Mouse (Mus musculus) small intestine, adult 2 months (tissue): ENCODE measurements around the gene Mtus2. TPM values are rescaled to one million over a fixed set of nuclear protein-coding genes. Genes with fewer than 3 reads are reported as not detected.

Experiments
- H3K27ac ChIP-seq: fragments of 200-500 bp; 2 replicates; pipeline ENCODE4 v1.5.1; 2012; ENCODE audit warnings: low read depth, low read length, control low read depth, inconsistent platforms; ENCODE audit not compliant: insufficient read depth
- H3K27me3 ChIP-seq: fragments of 200-500 bp; 2 replicates; pipeline ENCODE4 v1.6.1; 2012; ENCODE audit warnings: mild to moderate bottlenecking, moderate library complexity, low read length, inconsistent platforms; ENCODE audit not compliant: control insufficient read depth, insufficient read depth
- H3K36me3 ChIP-seq: fragments of 200-500 bp; 2 replicates; pipeline ENCODE4 v1.6.1; 2012; ENCODE audit warnings: mild to moderate bottlenecking, low read length, control low read depth, inconsistent platforms; ENCODE audit not compliant: control insufficient read depth, insufficient read depth
- H3K4me1 ChIP-seq: fragments of 200-500 bp; 2 replicates; pipeline ENCODE4 v1.6.1; 2012; ENCODE audit warnings: low read length, inconsistent platforms, mixed read lengths; ENCODE audit not compliant: control insufficient read depth, insufficient read depth, insufficient read length
- H3K4me3 ChIP-seq: fragments of 200-500 bp; 2 replicates; pipeline ENCODE4 v1.5.1; 2012; ENCODE audit warnings: low read depth, mild to moderate bottlenecking, control low read depth, inconsistent platforms, low read length, moderate library complexity
- CTCF ChIP-seq: fragments of 200-500 bp; IDR thresholded peaks from 2 replicates; pipeline ENCODE4 v1.5.1; 2012; ENCODE audit warnings: low read depth, mild to moderate bottlenecking, control low read depth, inconsistent platforms, low read length, moderate library complexity, mixed read lengths; ENCODE audit not compliant: insufficient replicate concordance, insufficient read length; ENCODE audit errors: extremely low read depth
- POLR2A ChIP-seq: fragments of 200-500 bp; IDR thresholded peaks from 2 replicates; pipeline ENCODE4 v1.6.1; 2012; ENCODE audit warnings: low read depth, mild to moderate bottlenecking, control low read depth, inconsistent platforms, low read length, moderate library complexity
- WGBS: fragments of 180-500 bp; shearing (Covaris S2); methylation state at CpG from one replicate; pipeline ENCODE4 v1.1.7; 2018; 5-methylcytosine and 5-hydroxymethylcytosine counted together
- polyA plus RNA-seq: library from polyadenylated mRNA; depleted of rRNA; stranded (reverse); fragments of >200 nt; gene quantifications from 2 replicates; pipeline ENCODE4 v1.2.3, GENCODE M21; 2012

Gene Mtus2
- polyA plus RNA-seq, 1 experiment = 1.8 TPM

DNA sequence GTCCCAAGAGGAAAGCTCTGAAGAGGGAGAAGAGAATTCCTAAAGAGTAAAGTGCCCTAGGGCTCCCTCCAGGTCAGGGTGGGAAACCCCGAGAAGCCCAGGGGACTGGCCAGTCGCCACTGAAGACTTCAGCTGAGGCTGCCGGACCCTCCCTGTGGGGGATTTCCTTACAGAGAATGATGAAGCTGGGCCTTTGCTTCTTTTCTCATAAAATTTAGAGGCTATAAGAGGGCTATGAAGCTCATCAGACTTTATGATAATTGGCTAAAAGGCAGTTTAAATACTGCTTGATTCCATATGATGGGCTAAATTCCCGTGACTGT is 224.1 kb downstream of the Mtus2 start:
- H3K27me3 ChIP-seq = no peaks in the 10 kb centered on the region
- no peaks in the 10 kb centered on the region for H3K4me1 ChIP-seq
- TF ChIP-seq POLR2A = no peak
- no peak for TF ChIP-seq CTCF
- H3K36me3 ChIP-seq = no peaks in the 10 kb centered on the region
- H3K4me3 ChIP-seq = no peak overlapping the region
- WGBS = 58% methylated on average over 4 of the region's 4 CpGs
- H3K27ac ChIP-seq = no peak overlapping the region

DNA sequence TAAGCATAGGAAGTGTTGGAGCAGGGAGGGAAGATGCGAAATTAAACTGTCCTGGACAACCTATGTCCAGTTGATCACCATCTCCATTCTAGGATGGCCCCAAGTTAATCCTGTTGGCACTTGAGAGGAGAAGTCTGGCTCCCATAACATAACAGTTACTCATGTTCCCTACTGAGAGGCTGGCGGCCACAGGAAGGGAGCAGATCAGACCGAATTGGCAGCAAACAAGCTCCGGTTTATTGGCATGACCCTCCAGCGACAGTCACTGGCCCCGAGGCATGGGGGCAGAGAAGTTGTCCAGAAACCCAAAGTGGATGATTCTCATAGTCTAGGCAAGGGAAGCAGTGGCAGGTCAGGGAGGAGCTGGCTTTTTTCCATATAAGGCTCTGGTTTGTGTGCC is 224.8 kb downstream of the Mtus2 start:
- Histone ChIP-seq H3K4me1 (no peaks in the 10 kb centered on the region), H3K36me3 (no peaks in the 10 kb centered on the region), H3K27me3 (no peaks in the 10 kb centered on the region), H3K27ac (no peak overlapping the region), H3K4me3 (no peak overlapping the region)
- TF ChIP-seq POLR2A = no peak
- TF ChIP-seq CTCF = no peak
- WGBS = 86% methylated on average over 6 of the region's 6 CpGs

DNA sequence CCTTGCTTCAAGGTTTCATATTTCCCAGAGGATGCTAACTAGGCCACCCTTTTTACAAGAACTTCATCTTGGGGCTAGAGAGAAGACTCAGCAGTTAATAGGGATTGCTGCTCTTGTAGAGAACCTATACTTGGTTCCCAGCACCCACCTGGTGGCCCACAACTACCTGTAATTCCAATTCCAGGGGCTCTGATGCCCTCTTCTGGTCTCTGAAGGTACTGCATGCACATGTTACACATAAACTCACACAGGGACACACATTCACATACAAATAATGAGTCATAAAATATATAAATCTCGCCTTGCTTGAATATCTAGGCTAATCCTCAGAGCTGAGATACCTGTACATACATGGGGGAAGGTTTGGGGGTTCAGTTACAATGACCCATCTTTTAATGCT is 228.8 kb downstream of the Mtus2 start:
- Histone ChIP-seq H3K27me3 (no peaks in the 10 kb centered on the region), H3K27ac (no peak overlapping the region), H3K4me3 (no peak overlapping the region), H3K36me3 (no peaks in the 10 kb centered on the region), H3K4me1 (no peaks in the 10 kb centered on the region)
- 74% methylated on average over 1 of the region's 1 CpGs for WGBS
- TF ChIP-seq POLR2A (no peak), CTCF (no peak)

DNA sequence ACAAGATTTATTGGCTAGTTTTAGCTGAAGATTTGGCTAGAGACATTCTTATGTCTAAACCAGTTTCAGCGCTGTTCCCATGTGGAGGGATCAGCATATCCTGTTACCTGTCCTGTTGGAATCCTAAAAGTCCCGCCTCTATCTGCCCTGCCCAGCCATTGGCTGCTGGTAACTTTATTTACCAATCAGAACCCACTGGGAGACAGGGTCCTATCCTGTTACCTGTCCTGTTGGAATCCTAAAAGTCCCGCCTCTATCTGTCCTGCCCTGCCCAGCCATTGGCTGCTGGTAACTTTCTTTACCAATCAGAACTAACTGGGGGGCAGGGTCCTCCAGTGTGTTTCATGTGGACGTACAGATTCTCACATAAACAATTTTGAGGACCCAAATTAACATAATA is 234.3 kb downstream of the Mtus2 start:
- no peaks in the 10 kb centered on the region for H3K36me3 ChIP-seq
- H3K27me3 ChIP-seq = no peaks in the 10 kb centered on the region
- TF ChIP-seq CTCF = no peak
- H3K27ac ChIP-seq = no peak overlapping the region
- H3K4me3 ChIP-seq = no peak overlapping the region
- no peaks in the 10 kb centered on the region for H3K4me1 ChIP-seq
- 28% methylated on average over 4 of the region's 4 CpGs for WGBS

DNA sequence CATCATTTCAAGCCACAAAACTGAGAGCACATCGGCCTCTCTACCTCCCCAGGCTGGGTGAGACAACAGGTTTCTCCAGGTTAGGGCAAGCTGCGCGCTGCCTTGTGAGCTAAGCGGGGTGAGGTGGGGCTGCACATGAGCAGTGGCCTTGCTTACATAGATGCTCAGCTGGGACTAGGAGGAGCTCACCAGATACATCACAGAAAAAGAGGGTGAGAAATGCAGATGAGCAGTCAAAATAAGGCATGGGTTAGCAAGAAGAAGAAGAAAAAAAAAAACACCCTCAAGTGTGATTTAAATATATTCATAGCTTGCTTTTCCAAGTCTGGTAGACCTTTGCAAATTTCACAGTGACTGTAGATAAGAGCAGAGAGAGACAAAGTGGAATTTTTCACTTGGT is 254.7 kb downstream of the Mtus2 start:
- no peak for TF ChIP-seq POLR2A
- no peak for TF ChIP-seq CTCF
- H3K27ac ChIP-seq = no peak overlapping the region
- no peaks in the 10 kb centered on the region; the same call in 1 of the 2 replicates for H3K27me3 ChIP-seq
- no peak overlapping the region for H3K4me3 ChIP-seq
- H3K36me3 ChIP-seq = no peaks in the 10 kb centered on the region
- no peaks in the 10 kb centered on the region for H3K4me1 ChIP-seq
- 92% methylated on average over 4 of the region's 4 CpGs for WGBS

DNA sequence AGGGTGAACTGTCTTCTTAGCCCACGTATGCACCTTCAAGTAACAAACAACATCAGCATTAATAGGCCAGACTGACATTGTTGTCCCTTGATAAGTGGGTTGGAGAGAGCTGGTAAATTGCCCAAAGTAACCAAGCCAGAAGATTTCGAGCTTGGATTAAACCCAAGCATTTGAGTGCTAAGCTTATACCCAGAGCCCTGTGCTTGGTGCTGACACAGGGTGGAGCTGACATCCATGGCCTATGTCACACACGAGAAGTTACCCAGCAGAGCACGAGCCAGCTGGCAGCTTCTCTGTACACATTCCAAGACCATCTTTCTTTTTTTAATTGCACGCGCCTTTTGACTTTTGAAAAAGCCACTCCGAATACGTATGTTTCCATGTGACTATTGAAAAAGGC is 259.7 kb downstream of the Mtus2 start:
- Histone ChIP-seq H3K36me3 (no peaks in the 10 kb centered on the region), H3K4me3 (no peak overlapping the region), H3K4me1 (no peaks in the 10 kb centered on the region), H3K27ac (no peak overlapping the region), H3K27me3 (no peaks in the 10 kb centered on the region; the same call in 1 of the 2 replicates)
- TF ChIP-seq CTCF = no peak
- no peak for TF ChIP-seq POLR2A
- 83% methylated on average over 8 of the region's 8 CpGs for WGBS

DNA sequence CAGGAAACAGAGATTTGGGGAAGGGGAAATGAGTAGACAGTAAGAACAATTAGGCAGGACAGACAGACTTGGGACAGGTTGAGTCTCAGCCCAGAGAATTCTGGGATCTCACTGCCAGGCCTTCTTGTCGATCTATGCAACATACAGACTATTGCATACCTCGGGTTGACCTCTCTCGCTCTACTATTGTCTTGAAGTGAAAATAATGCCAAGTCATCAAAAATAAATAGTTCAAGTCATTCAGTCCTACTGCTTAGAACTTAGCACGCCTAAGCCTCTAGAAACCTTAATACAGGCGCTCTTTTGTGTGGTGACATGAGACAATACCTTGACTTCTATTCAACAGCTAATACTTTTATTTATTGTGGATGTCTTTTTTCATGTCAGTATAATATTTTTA is 265.8 kb downstream of the Mtus2 start:
- no peak overlapping the region for H3K27ac ChIP-seq
- H3K36me3 ChIP-seq = no peaks in the 10 kb centered on the region
- TF ChIP-seq CTCF = no peak
- no peak for TF ChIP-seq POLR2A
- H3K27me3 ChIP-seq = no peaks in the 10 kb centered on the region
- 87% methylated on average over 5 of the region's 5 CpGs for WGBS
- H3K4me3 ChIP-seq = no peak overlapping the region
- H3K4me1 ChIP-seq = no peaks in the 10 kb centered on the region

DNA sequence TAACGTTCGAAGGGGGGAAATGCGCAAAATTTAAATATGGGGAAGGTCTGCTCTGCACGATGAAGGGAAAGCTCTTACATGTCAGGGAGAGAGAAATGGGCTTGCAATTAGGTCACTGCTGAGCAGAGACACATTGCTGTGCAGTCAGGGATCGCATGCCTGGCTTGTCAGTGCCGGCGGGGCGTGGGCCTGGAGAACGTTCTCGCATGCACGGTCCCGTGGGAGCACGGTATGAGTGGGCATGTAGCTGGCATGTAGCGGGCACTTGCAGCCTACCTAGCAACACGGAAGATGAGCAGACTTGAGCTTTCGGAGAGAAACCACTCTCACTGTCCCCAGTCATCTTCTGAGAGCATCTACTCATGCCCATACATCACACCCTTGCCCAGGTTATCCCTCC is 266.9 kb downstream of the Mtus2 start:
- Histone ChIP-seq H3K4me3 (no peak overlapping the region), H3K4me1 (no peaks in the 10 kb centered on the region), H3K36me3 (no peaks in the 10 kb centered on the region), H3K27ac (no peak overlapping the region), H3K27me3 (no peaks in the 10 kb centered on the region)
- TF ChIP-seq CTCF (no peak), POLR2A (no peak)
- 88% methylated on average over 16 of the region's 16 CpGs for WGBS
